Mouse (Mus musculus) right cerebral cortex, postnatal 10 days (tissue): ENCODE results near the gene Lrfn2.

Source experiments
- DNase-seq, 2 experiments: peaks; one replicate each; pipeline ENCODE4 v3.0.0; 2021; ENCODE audit warnings: low spot score in 2 of 2

Gene Lrfn2

DNA sequence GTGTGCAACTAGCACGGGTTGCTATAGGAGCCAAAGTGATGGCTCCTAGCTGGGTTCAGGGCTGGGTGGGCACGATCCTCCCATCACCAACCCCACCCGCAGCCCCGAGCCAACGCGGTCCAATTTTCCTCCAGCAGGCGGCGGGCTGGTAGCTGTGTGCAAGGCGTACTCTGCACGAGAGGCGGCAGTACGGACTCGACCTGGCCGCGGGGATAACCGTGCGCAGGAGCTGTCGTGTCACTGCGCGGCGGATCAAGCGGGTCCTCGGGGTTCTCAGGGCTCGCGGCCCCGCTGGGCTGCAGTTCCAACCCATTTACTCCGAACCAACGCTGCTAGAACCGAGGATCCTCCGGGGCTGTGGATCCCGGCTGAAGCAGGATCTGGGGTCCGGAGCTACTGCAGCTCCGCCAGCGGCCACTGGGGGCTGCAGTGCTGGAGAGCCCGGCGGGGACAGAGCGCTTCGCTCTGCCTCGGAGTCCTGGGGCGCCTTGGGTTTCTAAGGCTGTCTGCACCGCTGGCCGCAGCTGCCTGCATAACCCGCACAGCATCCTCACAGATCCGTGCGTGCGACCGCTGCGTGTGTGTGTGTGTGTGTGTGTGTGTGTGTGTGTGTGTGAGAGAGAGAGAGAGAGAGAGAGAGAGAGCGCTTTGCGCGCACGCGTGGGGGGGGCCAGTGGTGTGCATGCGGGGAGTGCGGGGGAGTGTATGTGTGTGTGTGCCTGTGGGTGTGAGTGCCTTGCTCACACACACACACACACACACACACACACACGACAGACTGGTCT lies at the start of gene Lrfn2:
TSS of gene Lrfn2 (plus strand) at position 759 of the 785 bp plus-strand sequence.
- peak; percentile 93 for DNase-seq

DNA sequence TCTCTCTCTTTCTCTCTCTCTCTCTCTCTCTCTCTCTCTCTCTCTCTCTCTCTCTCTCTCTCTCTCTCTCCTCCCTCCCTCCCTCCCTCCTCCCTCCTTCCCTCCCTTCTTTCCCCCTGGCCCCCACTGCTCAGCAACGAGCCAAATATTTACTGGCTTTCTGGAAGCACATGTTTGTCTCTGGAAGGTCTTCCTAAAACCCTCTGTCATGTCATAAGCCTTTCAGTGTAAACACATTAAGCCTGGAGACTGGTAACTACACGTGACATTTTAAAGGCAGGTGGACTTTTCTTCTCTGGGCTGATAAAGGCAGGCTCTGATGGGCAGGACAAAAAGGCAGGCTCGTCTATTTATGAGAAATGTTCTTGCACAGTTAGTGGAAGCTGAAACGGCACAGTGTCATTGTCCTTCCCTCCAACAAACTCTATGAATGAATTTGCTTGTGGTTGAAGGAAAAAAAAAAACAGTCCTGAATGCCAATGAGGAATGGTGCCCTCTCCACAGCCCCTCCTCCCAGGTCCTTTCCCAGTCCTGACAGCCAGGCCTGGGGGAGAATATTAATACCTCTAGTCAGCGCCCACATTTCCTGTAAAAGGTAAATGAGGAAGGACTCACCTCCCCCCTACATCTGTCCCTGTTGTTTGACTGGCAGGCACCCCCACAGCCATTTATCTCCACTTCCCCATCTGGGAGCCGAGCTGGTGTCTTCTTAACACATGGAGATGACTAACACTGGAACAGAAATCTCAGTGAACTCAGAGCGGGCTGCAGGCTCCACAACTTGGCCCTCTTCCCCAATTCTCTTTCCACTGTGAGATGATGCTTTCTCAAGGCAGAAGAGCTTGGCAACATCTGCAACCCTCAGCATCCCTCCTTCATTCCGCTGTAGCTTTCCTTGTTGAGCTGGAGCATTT lies 44.5 kb upstream of the Lrfn2 start:
- peak; percentile 69 to 81 for DNase-seq

DNA sequence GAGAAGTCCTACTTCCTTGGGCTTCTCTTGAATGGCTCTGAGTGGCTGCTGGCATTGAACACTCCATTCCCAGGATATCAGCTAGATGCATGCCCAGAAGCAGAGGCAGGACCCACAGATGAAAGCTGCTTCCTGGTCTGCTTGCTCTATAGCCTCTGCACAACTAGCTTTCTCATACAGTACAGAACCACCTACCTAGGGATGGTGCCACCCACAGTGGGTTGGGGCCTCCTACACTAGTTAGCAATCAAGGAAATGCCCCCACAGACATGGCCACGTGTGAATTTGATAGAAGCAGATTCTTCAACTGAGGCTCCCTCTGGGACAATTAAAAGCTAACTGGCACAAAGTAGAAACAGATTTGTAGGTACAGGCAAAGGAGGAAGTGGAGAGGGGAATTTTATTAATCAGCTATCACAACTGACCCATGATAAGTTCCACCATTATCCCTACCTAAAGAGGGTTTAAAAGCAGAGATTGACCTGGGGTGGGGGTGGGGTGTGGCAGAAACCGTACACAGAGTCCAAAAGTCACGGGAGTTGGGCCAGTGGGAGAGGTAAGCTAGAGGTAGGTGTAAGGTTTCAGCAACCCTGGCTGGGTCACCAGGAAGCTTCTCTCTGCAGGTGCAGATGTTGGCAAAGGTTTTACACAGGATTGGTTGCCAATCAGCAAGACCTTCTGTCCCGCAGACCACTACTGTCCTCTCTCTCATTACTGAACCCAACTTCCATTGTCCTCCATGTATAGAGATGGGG lies 26.7 kb upstream of the Lrfn2 start:
- DNase-seq: no peak

DNA sequence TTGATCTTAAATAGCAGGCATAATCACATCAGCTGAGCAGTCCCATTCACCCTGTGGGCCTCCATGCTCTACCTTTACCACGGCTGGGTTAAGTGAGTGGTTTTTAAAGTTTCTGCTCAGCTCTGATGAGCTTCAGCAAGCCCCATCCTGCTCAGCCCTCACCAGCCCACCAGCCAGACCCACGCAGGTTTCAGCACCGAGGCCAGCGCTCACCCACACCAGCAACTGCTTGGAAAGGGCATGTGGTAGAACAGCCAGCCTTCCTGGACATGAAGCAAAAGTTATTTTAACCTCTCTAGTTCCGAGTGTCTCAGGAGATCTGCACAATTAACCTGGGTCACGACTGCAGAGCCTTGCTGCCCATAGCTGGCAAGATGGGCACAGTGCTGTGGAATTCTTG lies 18.7 kb upstream of the Lrfn2 start:
- DNase-seq: no peak

DNA sequence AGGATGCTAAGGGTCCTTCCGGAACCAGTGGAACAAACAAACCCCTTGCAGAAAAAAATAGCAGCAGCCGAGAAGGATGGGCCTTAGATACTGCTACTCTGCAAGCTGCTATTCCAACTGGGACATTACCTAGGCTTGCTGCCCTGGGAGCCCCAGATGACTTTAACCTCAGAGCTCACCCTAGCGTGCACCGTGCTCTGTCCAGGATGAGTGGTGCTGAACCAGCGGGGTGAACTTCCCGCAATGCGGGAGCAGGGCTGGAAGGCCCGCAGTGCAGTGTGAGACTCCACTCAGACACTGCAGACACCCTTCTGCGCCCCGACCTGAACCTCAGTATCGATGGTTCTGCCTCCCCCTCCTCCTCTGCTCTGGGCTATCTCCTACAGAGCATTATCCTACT lies 14.8 kb upstream of the Lrfn2 start:
- DNase-seq: no peak

DNA sequence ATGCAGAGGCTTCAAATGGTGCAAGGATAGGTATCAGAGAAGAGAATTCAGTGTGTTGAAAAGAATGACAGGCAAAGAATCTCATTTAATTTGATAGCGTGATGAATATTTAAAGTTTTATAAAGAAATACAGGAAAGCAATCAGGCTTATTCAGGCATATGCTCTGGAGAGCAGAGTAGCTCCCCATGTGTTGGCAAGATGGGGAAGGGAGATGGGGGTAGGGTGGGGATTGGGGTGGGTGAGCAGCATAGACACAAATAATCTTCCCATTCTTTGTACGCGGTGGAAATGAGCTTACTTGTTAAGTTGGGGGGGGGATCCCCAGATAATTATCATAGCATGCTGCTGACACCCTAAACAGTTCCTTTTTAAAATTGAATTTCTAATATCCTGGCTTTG lies 13.7 kb upstream of the Lrfn2 start:
- no peak for DNase-seq

DNA sequence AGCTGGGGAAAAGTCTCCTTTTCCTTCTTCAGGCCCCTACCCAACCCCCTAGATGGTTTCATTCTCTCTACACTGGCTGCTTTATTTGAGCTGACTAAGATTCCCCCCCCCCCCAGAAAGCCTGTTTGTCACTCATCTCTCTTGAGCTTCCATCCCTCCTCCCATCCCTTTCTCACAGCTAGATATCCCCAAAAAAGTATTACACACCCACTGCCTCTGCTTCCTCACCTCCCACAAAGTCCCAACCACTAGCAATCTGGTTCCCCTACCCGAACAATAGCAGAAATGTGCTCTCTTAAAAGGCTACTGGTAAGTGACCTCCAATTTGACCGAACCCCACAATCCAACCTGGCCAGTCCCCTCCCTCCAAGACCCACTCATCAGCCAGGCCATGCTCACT lies 9.3 kb upstream of the Lrfn2 start:
- no peak for DNase-seq

DNA sequence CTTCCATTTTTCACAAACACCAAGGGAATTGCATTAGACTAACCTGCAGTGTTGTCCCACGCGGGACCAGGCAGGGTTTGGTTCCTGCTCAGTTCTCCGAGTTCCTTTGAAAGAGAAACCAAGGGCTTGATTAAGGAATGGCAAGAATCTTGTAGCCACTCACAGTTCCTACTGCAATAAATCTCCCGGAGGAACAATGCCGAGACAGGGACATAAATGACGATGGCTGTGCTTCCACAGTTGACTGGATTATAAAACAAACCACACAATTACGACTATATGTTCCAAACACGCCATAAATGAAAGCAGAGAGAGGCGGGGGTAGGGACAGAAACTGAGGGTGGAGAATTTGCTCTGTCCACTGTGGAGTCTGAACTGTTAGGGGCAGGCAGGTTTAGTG lies 6.8 kb upstream of the Lrfn2 start:
- DNase-seq: no peak

DNA sequence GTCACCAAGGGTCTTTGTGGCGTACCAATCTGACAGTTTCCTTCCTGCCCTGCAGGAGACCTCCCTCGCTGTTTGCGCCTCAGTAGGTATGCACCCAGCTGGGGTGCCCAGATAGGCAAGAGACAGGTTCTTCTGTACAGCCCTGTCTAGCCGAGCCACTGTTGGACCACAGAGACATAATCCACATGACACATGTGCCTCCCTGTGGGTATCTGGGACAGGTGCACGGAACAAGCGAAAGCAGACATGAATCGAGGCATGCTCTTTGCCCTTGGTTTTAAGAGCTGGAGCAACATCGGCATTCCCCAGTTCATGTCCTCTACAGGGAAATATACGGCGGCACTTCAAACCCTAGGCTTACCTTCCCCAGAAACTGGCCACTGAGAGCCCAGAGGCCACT lies 1.2 kb upstream of the Lrfn2 start:
- DNase-seq: peak; percentile 47 to 48

DNA sequence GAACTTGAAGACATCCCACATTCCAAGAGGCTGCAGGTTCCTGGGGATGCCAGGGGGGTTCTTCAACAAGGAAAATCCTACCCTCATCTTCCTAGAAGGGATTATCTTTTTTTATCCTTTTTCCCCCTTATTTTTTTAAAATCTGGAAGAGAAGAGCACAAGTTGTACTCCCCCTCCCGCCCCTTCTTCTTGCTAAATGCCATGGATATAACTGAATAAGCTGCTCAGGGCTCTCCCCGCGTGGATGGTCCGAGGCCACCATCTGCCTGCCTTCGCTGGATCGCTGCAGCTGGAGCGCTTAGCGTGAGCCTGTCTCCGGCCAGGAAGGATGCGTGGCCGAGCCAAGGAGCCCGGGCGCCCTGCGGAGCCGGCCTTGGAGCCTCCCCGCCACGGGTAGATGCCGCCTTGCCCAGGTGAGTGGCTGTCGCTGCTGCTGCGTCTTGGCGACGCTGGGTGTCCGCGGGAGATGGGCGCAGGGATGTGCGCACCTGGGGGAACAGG lies 277 bp downstream of the Lrfn2 start:
- peak; percentile 59 to 63 for DNase-seq

DNA sequence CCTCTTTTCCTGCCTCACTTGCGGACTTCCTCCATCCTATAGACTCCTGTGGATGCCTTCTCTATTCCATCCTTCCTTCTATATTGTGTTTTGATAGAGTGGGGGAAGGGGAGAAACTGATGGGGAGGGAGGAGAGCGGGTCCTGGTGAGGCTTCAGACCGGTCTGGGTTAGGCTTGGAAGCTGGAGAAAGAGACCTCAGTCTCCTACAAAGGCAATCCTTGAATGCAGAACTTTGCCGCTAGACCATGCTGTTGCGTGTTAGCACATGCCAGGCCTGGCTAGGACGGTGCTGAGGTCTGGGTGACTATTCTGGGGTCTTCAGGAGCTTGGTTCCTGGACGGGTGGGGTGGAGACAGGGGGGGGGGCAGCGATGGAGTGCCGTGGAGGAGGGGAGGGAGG lies 737 bp downstream of the Lrfn2 start:
- DNase-seq: peak in 1 of 2 experiments; percentile 38

DNA sequence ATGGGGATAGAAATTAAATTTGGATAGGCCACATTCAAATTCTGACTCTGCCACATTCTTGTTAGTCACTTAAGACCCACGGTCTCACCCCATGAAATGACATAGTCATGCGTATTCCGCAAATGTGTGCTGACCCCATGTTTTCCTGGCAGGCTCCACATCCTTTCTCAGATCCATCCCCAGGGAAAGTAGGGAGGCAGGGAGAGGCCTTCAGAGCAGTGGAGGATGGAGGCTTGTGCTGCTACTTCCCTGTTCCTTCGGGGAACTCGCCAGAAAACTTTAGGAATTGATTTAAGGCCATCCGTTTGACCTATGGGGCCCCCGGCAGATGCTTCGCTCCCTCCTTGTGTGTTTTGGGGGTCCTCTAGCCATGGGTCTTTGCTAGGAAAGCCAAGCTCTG lies 3.0 kb downstream of the Lrfn2 start:
- no peak for DNase-seq

DNA sequence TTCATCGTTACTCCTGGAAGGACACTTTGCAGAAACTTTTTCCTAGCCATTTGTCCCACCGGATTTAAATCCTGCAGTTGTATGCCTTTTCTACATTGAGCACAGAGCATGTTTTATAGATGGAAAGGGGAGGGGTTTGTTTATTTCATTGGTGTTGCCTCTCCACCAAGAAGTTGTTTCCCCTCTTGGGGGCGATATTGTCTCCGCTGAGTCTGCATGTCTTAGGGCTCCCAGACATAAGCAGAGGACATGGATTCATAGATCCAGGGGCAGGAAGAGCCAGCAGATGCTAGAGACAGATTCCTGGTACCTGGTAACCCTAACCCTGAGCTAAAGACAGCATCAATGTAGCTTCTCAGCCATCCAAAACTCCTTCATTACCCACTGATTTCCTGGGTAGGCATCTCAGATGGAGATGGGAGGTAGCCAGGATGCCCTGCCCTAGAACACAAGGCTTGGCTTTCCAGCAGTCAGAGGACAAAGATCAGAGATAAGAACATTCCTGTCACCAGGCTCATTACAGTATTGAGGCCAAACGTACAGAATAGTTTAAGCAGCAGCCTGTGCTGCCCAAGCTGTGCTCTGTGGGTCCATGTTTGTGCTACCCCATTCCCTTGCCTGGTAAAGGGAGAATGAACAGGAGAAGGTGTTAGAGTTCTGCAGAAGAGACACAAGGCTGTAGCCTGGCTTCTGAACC lies 4.4 kb downstream of the Lrfn2 start:
- DNase-seq: peak; percentile 44 to 47

DNA sequence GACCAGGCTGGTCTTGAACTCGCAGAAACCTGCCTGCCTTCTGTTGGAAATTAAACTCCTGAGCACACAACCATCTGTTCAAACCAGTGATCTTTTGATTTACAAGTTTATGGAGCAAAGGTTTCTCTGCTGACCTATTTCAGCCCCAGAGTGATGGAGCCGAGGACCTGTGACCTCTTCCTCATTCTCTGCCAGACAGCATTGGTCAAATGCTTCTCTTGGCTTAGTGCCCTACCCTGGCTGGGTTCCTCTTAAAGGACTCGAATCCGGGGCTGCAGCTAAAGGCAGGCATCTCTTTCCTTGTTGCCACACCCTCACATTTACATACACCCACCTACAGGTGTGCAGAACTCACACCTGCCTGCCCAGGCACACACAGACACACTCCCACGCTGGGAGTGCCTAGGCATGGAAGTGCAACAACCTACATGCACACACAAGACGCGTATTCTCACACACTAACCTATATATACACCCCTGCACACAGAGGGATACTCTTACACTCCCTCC lies 6.6 kb downstream of the Lrfn2 start:
- DNase-seq: peak in 1 of 2 experiments; percentile 33

DNA sequence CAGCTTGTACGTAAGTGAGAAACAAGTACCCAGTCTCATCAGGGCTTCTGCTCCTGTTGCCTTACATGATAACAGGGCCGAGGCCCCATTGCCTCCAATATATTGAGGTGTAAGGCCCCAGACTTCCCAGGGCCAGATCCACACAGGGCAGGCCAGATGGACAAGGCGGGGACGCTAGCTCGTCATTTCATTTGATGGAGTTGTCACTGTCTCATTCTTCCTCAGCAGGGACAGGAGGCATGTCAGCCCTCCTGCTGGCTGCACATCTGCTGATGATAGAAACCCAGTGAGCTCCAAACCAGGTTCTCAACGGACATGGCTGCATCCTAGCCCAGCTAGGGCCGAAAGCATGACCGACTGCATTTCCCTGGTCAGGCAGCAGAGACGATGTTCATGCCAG lies 14.1 kb downstream of the Lrfn2 start:
- DNase-seq: no peak

DNA sequence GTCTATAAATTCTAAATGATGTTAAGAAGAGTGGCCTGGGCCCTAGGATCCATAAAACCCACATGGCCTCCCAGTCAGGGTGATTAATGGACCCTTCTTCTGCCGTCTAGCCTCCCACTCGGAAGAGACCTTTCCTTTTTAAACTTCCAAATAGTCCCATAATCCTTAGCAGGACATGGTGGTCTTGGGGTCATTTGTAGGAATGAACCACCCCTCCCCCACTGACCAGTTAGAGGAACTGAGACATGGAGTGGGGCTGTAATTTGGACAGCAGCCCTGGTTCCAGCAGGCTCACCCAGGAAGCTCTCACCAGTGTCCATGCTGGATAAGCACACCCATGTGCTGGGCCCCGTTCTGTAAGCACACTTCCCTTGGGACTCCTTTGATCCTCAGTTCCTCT lies 14.6 kb downstream of the Lrfn2 start:
- no peak for DNase-seq

DNA sequence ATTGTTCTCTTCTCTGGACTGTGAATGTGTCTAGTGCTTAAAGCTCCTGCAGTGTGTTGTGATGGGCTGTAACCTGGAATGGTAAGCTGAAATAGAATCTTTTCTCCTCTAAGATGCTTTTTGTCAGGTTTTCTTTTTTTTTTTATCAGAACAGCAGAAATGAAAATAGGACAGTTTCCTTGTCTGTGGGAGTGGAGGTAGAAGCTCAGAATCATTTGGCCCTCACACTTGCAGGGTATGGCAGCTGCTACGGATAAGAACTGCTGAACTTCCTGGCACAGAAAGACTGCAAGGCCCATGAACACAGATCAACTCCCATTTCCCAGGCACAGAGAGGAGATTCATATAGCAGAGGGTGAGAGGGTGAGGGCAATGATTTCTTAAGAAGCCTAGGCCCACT lies 19.1 kb downstream of the Lrfn2 start:
- no peak for DNase-seq

DNA sequence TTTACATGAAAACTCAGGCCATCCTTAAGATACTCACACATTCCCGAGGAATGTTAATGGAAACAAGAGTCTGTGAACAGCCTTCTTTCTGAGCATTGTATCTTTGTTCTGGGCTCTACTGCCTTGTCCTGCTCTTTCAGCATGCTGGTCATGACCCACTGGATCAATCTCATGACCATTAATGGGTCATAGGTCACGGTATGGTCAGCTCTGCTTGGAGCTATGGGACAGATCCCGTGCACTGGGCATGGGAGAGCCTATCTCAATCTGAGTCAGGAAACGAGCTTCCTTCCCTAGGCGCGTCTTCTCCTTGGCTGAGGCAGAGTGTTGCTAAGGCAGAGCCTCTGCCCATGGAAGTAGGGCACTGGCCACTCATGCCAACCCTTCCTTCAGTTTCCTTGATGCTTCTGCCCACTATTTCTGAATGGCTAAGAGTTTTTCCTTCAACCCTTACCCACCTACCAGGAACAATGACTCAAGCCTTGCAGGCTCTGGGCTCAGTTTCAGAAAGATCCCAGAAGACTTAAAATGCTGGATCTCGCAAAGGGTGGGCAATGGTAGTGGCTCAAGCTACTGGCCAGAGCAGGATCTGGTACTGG lies 24.0 kb downstream of the Lrfn2 start:
- DNase-seq: no peak

DNA sequence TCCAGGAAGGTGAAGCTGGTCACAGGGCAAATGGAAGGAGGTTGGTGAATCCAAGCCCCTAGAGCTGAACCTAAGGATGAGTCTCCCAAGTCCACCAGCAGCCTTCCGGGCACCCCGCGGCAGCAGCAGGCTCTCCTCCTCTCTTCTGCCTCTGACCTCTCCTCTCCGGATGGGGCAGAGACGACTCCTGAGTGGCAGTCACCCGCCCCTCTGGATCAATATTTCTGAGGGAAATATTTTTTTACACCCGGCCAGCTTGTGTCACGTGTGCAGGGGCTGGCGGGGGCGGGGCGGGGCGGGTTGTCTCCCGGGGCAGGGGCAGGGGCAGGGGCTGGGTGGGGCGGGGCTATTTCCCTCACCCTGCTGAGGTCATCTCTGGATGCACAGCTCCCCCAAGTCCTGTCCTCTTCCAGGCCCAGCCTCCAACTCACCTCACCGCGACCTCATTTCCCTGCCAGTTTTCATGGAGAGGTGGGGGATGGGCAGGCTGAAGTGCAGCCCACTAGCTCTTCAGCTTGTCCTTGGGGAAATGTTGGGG lies 28.1 kb downstream of the Lrfn2 start:
- DNase-seq: no peak

DNA sequence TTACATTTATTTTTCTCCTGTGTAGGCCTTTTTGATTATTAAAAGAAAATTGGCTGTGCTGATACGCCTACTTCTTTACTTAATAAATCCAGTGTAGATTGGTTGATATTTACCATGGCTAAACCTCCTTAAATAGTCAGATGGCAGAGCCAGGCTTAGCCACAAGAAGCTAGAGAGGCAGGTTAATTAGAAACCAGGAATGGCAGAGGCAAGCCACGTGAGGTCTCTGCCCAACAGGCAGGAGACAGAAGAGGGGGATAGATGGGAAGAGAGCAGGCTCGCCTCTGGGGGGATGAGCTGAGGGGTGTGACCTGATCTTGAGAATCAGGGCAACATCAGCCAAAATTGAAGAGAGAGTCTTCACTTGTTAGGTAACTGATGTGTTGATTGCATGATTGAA lies 30.5 kb downstream of the Lrfn2 start:
- DNase-seq: no peak

DNA sequence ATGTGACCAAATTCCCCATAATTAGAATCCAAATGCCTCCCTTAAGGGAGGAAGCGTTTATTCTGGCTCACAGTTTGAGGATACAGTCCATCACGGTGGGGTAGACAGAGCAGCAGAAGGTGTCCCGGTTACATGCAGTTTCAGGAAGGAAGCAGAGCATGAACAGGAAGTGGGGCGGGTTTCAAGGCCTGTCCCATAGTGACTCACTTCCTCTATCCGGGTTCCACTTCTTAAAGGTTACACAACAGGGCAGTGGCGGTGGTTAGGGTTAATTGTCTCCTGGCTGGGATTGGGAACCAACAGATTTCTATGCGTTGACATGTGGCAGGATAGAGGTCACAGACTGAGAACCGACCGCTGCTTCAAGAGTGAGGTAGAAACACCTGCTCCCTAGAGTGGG lies 31.6 kb downstream of the Lrfn2 start:
- DNase-seq: no peak
